Mouse (Mus musculus) heart, postnatal 0 days (tissue): ENCODE data around the gene Slc4a1.

Experiments
- CTCF ChIP-seq: IDR thresholded peaks from 2 replicates; pipeline ENCODE4 v1.5.1; 2016; ENCODE audit warnings: antibody characterized with exemption, control low read depth, low read depth
- EP300 ChIP-seq: IDR thresholded peaks from 2 replicates; pipeline ENCODE4 v1.6.1; 2016; ENCODE audit warnings: antibody characterized with exemption, low read depth

- TF ChIP-seq EP300 = no peak
- TF ChIP-seq CTCF = no peak
These were observed 24.9 kb downstream of the Slc4a1 start for GRCm38 (mm10) chr11:102341101-102341500.
